Mouse (Mus musculus): ENCODE measurements around the gene C2.

DNA sequence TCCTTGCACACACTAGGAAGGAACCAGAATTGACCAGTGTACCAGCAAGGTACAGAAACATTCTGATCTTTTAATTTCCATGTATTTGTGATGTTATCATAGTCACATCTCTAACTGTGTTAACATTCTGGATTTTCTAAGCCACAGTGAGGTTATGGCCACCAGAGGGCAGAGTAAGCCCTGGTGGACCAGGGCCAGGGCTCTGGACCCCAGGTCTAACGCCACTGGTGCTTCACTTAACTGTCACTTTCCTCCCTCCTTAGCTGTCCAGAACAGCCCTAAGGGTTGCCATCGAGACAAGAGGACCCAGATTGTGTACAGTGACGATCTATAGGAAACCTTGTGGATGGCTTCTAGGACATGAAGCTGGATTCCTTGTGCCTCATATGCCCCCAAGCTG, 42.2 kb downstream of the C2 start:
- TF ChIP-seq CTCF (IDR thresholded peaks at IDR 0.05; ENCODE audit: low read depth) (peak; percentile 85), EP300 (IDR thresholded peaks at IDR 0.05; ENCODE audit: low read depth) (no peak)
